Mouse (Mus musculus) right cerebral cortex, postnatal 14 days (tissue): ENCODE data around the gene Gm15097.
"Not testable (repeated sequence)": the region's sequence is repeated elsewhere in the genome, so short reads cannot be mapped to it uniquely, and the experiment has no call there.

Experiments
- DNase-seq: peaks from one replicate; pipeline ENCODE4 v3.0.0; 2022

Gm15097 gene

DNA sequence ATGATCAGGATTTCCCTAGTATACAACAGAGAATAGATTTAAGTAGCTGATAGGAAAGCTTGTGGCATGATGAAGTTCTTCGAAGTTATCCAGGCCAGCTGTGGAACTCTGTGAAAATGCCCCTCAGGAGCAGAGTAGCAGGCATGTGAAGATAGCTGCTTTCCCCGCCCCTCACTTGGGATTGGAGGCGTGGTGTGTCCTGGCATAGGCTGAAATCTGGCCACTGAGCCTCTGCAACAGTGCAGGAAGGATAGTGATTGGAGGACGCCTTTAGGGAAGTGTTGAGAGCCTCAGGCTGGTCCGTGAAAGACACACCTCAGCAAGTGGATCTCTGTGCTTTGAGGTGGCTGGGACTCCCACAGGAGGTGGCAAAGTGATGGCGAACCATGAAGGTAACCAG, at the start of gene Gm15097:
Gene Gm15097 (plus strand): TSS at position 301 of the 400 bp plus-strand sequence.
- not testable (repeated sequence) for DNase-seq

DNA sequence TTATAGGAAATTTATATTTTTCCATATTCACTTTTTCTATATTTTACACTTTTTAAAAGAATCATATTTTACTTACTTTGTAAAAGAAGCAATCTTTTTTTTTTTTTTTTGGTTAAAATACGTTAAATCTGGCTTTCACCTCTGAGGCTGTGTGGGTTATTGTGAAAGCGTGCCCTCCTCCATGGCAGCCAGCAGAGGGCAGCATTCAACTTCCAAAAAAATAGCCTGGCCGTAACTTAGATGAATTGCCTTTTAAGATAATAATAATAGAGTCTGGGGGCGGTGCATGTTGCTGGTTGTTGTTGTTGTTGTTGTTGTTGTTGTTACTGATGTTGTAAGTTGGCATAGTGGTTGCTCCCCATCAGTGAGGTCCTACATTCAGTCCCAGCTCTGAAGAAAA, 21.4 kb upstream of the Gm15097 start:
- peak; percentile 11 for DNase-seq

DNA sequence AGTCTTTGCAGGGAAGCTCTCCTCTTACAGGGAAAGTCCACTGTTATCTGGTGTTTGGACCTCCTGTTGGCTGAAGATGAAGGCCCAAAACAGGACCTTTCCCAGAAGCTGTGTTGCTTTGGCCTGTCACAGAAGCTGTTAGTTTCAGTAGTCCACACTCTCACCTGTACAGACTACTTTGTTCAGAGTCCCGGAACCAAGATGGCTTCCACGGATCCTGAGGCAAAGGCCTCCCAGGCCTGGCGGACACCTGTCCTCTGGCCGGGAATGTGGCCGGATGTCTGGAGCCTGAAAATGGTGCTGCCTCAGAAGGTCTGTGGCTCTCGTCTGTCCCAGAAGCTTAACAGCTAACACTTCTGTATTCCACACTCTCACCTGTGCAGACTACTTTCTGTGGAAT, 26.9 kb downstream of the Gm15097 start:
- not testable (repeated sequence) for DNase-seq
